Mouse (Mus musculus) liver, embryonic 14.5 days (tissue): ENCODE measurements at regions not wholly inside any gene's neighbourhood (a gene's known extent, or its start where the extent isn't known, plus 50 kb on each side); places are given as distances from the start of the nearest gene placed in this dataset.

ENCODE experiments used
- CTCF ChIP-seq: IDR thresholded peaks from 2 replicates; pipeline ENCODE4 v1.5.1; 2016; ENCODE audit warnings: antibody characterized with exemption, low read depth, control low read depth
- EP300 ChIP-seq: IDR thresholded peaks from 2 replicates; pipeline ENCODE4 v1.6.1; 2016; ENCODE audit warnings: antibody characterized with exemption, low read depth

DNA sequence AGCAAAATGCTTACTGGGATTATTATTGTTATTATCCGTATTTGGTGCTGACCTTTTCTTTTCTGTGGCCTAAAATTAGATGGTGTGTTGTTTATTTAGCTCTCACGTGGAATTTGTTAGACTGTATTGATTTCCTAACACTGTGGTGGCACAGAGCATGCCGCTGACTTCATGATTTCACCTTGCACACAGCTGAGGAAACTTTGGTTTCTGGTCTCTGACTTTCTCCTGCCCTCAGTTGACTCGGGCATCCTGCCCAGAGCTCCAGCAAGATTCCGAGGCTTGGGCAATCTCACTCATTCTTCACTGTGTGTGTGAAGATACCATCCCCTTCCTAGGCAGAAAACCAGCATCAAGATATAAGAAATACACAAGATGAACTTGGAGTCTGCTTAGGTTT, 279.0 kb downstream of the Setd4 start:
- TF ChIP-seq EP300, result no peak
- no peak for TF ChIP-seq CTCF
